Mouse (Mus musculus) stomach, embryonic 15.5 days (tissue): ENCODE results near the gene Sh2d2a. TPM values are rescaled to one million over a fixed set of nuclear protein-coding genes. Genes with fewer than 3 reads are reported as not detected.
"Not testable (repeated sequence)": the region's sequence is repeated elsewhere in the genome, so short reads cannot be mapped to it uniquely, and the experiment has no call there.

Experiments used
- ATAC-seq: fragments of 200-750 bp; cut with Nextera tagmentation; 2 replicates; pipeline ENCODE4 v1.8.0; 2017; ENCODE audit warnings: low read depth, moderate number of reproducible peaks, moderate TSS enrichment; ENCODE audit not compliant: insufficient read depth, low FRiP score
- H3K27ac ChIP-seq: fragments of 300-500 bp; sonication (generic); 2 replicates; pipeline ENCODE4 v1.5.1; 2015; ENCODE audit warnings: mild to moderate bottlenecking, inconsistent platforms
- H3K27me3 ChIP-seq: fragments of 300-500 bp; sonication (generic); replicated peaks from 2 replicates; pipeline ENCODE4 v1.6.1; 2015; ENCODE audit warnings: inconsistent platforms
- H3K36me3 ChIP-seq: fragments of 300-500 bp; sonication (generic); 2 replicates; pipeline ENCODE4 v1.6.1; 2015; ENCODE audit warnings: inconsistent platforms
- H3K4me1 ChIP-seq: fragments of 300-500 bp; sonication (generic); 2 replicates; pipeline ENCODE4 v1.6.1; 2015; ENCODE audit warnings: inconsistent platforms
- H3K4me2 ChIP-seq: fragments of 300-500 bp; sonication (generic); 2 replicates; pipeline ENCODE4 v1.6.1; 2015; ENCODE audit warnings: mild to moderate bottlenecking, inconsistent platforms
- H3K4me3 ChIP-seq: fragments of 300-500 bp; sonication (generic); replicated peaks from 2 replicates; pipeline ENCODE4 v1.5.1; 2015; ENCODE audit warnings: inconsistent platforms
- H3K9ac ChIP-seq: fragments of 300-500 bp; sonication (generic); 2 replicates; pipeline ENCODE4 v1.6.1; 2015; ENCODE audit warnings: inconsistent platforms
- H3K9me3 ChIP-seq: fragments of 300-500 bp; sonication (generic); 2 replicates; pipeline ENCODE4 v1.6.1; 2016; ENCODE audit warnings: inconsistent platforms
- WGBS: fragments of 180-500 bp; shearing (Covaris S2); methylation state at CpG from one replicate; pipeline ENCODE4 v1.1.7; 2015; 5-methylcytosine and 5-hydroxymethylcytosine counted together
- polyA plus RNA-seq: library from polyadenylated mRNA; unstranded; fragments of >200 nt; fragmentation: Nextera tagmentation; extraction: Ambion mirVana; gene quantifications from 2 replicates; pipeline ENCODE4 v1.2.1, GENCODE M21; 2015

Gene Sh2d2a
- polyA plus RNA-seq, 1 experiment from 2014 or later, result 0.21 TPM

- no peaks in the 10 kb centered on the region for H3K27me3 ChIP-seq
- H3K4me3 ChIP-seq, result no peak overlapping the region
- ATAC-seq, result no peak
- H3K36me3 ChIP-seq, result no peaks in the 10 kb centered on the region
- WGBS, result 70% methylated on average over 3 of the region's 3 CpGs
- no peak overlapping the region for H3K4me2 ChIP-seq
- H3K4me1 ChIP-seq, result no peaks in the 10 kb centered on the region
- no peaks in the 10 kb centered on the region for H3K9me3 ChIP-seq
- H3K9ac ChIP-seq, result no peak overlapping the region
- no peak overlapping the region for H3K27ac ChIP-seq
Measured at GRCm38 (mm10) chr3:87899776-87900175, 53.2 kb downstream of the Sh2d2a start.

GRCm38 (mm10) chr3:87901036-87901624 is 54.6 kb downstream of the Sh2d2a start:
- Histone ChIP-seq H3K36me3 (no peaks in the 10 kb centered on the region), H3K4me3 (no peak overlapping the region), H3K9me3 (no peaks in the 10 kb centered on the region), H3K27me3 (no peaks in the 10 kb centered on the region), H3K27ac (no peak overlapping the region), H3K4me2 (no peak overlapping the region), H3K9ac (no peak overlapping the region), H3K4me1 (no peaks in the 10 kb centered on the region)
- ATAC-seq, result peak; percentile 36; the same call in 1 of the 2 replicates
- WGBS, result 16% methylated on average over 1 of the region's 1 CpGs

DNA sequence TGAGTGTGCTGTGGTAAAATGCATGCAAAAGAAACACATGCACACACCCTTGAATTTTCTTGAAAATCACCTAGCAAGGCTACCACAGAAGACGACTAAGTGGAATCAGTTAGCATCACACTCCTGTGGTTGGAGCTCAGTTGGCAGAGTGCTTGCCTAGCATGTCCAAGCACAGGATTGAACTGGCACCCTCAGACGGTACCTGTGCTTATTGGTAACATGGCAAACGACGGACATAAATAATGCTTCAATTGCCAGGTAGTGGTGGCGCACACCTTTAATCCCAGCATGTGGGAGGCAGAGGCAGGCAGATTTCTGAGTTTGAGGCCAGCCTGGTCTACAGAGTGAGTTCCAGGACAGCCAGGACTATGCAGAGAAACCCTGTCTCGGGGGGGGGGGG is 55.4 kb downstream of the Sh2d2a start:
- ATAC-seq, H3K9ac ChIP-seq, H3K4me2 ChIP-seq, H3K4me1 ChIP-seq, H3K36me3 ChIP-seq, H3K9me3 ChIP-seq, H3K4me3 ChIP-seq, H3K27ac ChIP-seq, H3K27me3 ChIP-seq: not testable (repeated sequence)
- 82% methylated on average over 5 of the region's 6 CpGs for WGBS

GRCm38 (mm10) chr3:87903821-87904220 is 57.3 kb downstream of the Sh2d2a start:
- no peak for ATAC-seq
- Histone ChIP-seq H3K4me1 (peaks cover 13% of the 10 kb centered on the region), H3K4me2 (no peak overlapping the region), H3K9me3 (no peaks in the 10 kb centered on the region), H3K27ac (no peak overlapping the region), H3K27me3 (no peaks in the 10 kb centered on the region), H3K36me3 (no peaks in the 10 kb centered on the region), H3K9ac (no peak overlapping the region), H3K4me3 (no peak overlapping the region)
- 54% methylated on average over 5 of the region's 5 CpGs for WGBS

Other genes with a start within 250 kb of the Sh2d2a start
- gene Arhgef11, start 229.2 kb upstream of the Sh2d2a start, polyA plus RNA-seq, result 14.4 and 17.3 TPM in 2 replicates
- 0.37 and 0.53 TPM in 2 replicates for gene Lrrc71, start 98.1 kb upstream of the Sh2d2a start, polyA plus RNA-seq
- gene Ntrk1, start 51.6 kb upstream of the Sh2d2a start, polyA plus RNA-seq, result 1.9 and 2.2 TPM in 2 replicates
- 0.59 and 0.89 TPM in 2 replicates for gene Insrr, start 49.8 kb upstream of the Sh2d2a start, polyA plus RNA-seq
- 23.4 and 25.4 TPM in 2 replicates for gene Pear1, start 22.4 kb upstream of the Sh2d2a start, polyA plus RNA-seq
- 11.3 and 12.7 TPM in 2 replicates for gene Prcc, start 38.9 kb downstream of the Sh2d2a start, polyA plus RNA-seq
- gene Hdgf, start 59.6 kb downstream of the Sh2d2a start, polyA plus RNA-seq, result 238 and 249 TPM in 2 replicates
- 76.4 and 78.2 TPM in 2 replicates for gene Mrpl24, start 72.8 kb downstream of the Sh2d2a start, polyA plus RNA-seq
- gene Isg20l2, start 83.6 kb downstream of the Sh2d2a start, polyA plus RNA-seq, result 45.8 and 48.1 TPM in 2 replicates
- gene Rrnad1, start 84.0 kb downstream of the Sh2d2a start, polyA plus RNA-seq, result 16.2 and 17.6 TPM in 2 replicates
- 17.2 and 20.0 TPM in 2 replicates for gene Crabp2, start 101.9 kb downstream of the Sh2d2a start, polyA plus RNA-seq
- gene Nes, start 124.3 kb downstream of the Sh2d2a start, polyA plus RNA-seq, result 18.6 and 19.1 TPM in 2 replicates
- 0.17 and 0.23 TPM in 2 replicates for gene Bcan, start 153.5 kb downstream of the Sh2d2a start, polyA plus RNA-seq
- gene Hapln2, start 180.8 kb downstream of the Sh2d2a start, polyA plus RNA-seq, result 0.18 TPM in 1 of 2 replicates, not detected in the other
- gene Gpatch4, start 196.4 kb downstream of the Sh2d2a start, polyA plus RNA-seq, result 33.7 and 35.0 TPM in 2 replicates
- gene Naxe, start 211.7 kb downstream of the Sh2d2a start, polyA plus RNA-seq, result 156 and 163 TPM in 2 replicates
- not detected in 2 replicates for gene Ttc24, start 231.5 kb downstream of the Sh2d2a start, polyA plus RNA-seq
- gene Iqgap3, start 235.2 kb downstream of the Sh2d2a start, polyA plus RNA-seq, result 16.0 and 18.7 TPM in 2 replicates